Mouse (Mus musculus) thymus, postnatal 0 days (tissue): Measurements from ENCODE around the gene Nmnat3. TPM values are rescaled to one million over a fixed set of nuclear protein-coding genes. Genes with fewer than 3 reads are reported as not detected.
"Not testable (repeated sequence)": the region's sequence is repeated elsewhere in the genome, so short reads cannot be mapped to it uniquely, and the experiment has no call there.

Experiments
- DNase-seq: peaks from one replicate; pipeline ENCODE4 v3.0.0-alpha.2; 2015; ENCODE audit warnings: low spot score
- polyA plus RNA-seq: library from polyadenylated mRNA; unstranded; fragments of >200 nt; fragmentation: Nextera tagmentation; extraction: Ambion mirVana; gene quantifications from 2 replicates; pipeline ENCODE4 v1.2.1, GENCODE M21; 2015

Gene Nmnat3
- 14.0 and 17.1 TPM in 2 replicates for polyA plus RNA-seq

DNA sequence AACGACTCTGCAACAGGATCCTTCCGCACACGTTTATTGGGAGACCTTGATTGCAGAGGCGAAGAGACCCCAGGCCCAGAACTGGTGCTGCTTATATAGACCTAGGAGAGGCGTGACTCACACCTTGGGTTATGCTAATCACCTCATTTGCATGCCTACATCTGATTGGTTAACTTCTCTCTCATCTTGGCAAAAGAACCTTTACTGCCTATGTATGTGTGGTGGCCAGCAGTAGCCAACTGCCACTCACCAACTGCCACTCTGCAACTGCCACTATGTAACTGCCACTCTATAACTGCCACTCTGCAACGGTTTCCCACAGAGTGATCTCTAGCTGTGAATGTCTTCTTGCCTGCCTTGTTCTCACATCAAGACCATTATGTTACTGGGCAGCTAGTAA is at the start of gene Nmnat3:
Gene Nmnat3, plus strand, starts transcription at position 301 of the 400 bp plus-strand sequence.
- not testable (repeated sequence) for DNase-seq

- no peak for DNase-seq
These were observed 43.8 kb upstream of the Nmnat3 start for GRCm38 (mm10) chr9:98243481-98243880.

- no peak for DNase-seq
These were observed 43.0 kb upstream of the Nmnat3 start for GRCm38 (mm10) chr9:98244223-98244622.

- DNase-seq, result no peak
These were observed 42.0 kb upstream of the Nmnat3 start for GRCm38 (mm10) chr9:98245226-98245625.

- DNase-seq, result no peak
These were observed 40.9 kb upstream of the Nmnat3 start for GRCm38 (mm10) chr9:98246351-98246750.

GRCm38 (mm10) chr9:98260210-98260609 is 27.0 kb upstream of the Nmnat3 start:
- no peak for DNase-seq

DNA sequence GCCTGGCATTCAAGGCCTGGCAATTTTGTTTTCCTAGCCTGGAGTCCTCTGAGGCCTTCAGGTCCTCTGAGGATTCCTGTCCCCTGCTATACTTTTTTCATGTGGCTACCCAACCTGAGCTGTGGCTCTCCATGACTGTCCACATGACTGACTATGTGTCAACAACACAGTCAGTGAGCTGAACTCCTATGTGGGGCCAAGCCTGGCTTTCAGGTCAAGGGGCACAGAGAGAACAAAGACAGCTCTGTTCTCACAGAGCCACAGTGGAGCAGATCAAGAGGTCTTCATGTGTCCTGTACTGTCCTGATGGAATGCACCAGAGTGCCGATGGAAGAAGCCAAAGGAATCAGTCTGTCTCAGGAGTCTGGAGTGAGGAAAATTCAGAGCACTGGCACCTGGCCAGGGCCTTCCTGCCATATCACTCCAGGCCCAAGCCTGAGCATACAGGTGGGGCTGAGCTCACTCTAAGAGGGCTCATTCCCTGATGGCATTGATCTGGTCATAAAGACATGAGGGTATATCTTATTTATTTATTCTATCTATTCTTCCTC is 25.7 kb upstream of the Nmnat3 start:
- no peak for DNase-seq

- no peak for DNase-seq
These were observed 22.3 kb upstream of the Nmnat3 start for GRCm38 (mm10) chr9:98264916-98265315.

DNA sequence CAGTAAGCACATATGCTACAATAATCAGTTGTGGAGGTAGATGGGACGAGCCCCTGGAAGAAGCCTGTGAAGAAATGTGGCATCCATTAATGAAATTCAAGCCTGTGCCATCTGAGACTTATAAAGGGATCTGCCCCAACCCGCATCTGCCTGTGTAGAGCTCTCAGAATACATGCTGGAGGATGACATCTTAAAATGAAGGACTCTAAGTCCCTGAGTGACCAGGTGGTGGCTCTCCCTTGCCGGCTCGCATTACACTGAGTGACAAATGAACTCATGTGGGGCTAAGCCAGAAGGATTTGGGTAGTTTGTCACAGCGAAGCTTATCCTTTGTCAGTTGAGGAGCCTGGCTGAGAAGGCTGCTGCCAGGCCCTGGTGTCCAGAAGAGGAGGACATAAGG is 14.5 kb upstream of the Nmnat3 start:
- DNase-seq, result no peak

DNA sequence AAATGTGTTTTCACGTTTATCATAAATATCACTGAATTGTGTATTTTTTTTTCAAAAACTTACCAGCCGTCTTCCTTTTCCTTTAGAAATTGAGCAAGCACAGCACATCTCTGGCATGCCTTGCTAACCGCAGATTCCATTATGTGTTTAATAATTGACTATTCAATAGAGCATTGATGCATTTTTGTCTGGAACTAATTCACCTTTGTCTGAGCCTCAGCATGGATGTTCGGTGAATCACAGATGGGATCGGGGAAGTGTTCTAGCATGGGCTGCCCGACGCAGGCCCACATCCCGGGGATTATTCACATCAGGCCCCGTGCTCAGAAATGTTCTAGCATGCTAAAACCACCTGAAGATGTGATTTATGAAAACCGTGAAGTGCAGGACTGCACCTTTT is 12.2 kb upstream of the Nmnat3 start:
- no peak for DNase-seq

- DNase-seq, result no peak
These were observed 7.1 kb upstream of the Nmnat3 start for GRCm38 (mm10) chr9:98280162-98280561.

- DNase-seq, result no peak
These were observed 1.5 kb upstream of the Nmnat3 start for GRCm38 (mm10) chr9:98285606-98286301.

- DNase-seq, result no peak
These were observed 2.4 kb downstream of the Nmnat3 start for GRCm38 (mm10) chr9:98289665-98290064.

DNA sequence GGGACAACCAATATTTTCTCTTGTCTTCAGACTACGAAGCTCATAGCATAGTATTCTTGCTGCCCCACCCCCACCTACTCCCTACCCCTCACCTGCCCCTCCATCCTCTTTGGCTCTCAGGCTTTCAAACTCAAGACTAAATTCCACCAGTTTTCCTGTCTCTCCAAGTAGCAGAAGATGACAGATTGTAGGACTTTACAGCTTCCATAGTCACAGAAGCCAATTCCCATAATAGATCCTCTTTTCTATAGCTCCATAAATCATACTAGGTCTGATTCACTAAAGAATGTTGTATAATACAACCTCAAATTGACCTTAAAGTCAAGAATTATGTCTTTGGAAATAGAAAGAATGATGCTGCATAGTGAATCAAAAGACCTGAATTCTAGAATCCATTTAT is 3.4 kb downstream of the Nmnat3 start:
- no peak for DNase-seq

- DNase-seq, result peak; percentile 92
These were observed 9.4 kb downstream of the Nmnat3 start for GRCm38 (mm10) chr9:98296383-98297201.

GRCm38 (mm10) chr9:98297234-98297936 is 10.2 kb downstream of the Nmnat3 start:
- peak; percentile 50 for DNase-seq

- no peak for DNase-seq
These were observed 10.8 kb downstream of the Nmnat3 start for GRCm38 (mm10) chr9:98297937-98298595.

GRCm38 (mm10) chr9:98298761-98299160 is 11.5 kb downstream of the Nmnat3 start:
- DNase-seq, result no peak

DNA sequence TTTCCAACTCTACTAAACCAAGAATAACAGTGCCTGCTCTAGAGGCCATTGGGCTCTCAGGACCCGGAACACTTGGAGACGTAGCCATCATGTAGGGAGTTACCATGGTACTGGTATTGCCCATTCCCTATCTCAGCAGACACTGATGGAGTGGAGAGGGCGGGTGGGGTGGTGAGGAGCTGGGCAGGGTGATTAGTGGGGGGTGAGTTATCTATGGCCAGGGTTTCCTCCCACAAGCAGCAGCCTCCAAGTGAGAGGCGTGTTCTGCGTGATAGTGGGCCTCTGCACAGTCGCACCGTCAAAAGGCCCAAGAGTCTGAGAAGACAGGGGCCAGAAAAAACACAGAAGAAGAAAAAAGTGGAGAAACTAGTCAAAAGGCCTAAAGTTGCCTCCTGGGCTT is 12.0 kb downstream of the Nmnat3 start:
- DNase-seq, result no peak

- DNase-seq, result no peak
These were observed 13.3 kb downstream of the Nmnat3 start for GRCm38 (mm10) chr9:98300582-98300981.

- DNase-seq, result no peak
These were observed 19.8 kb downstream of the Nmnat3 start for GRCm38 (mm10) chr9:98307011-98307410.
